Mouse (Mus musculus) stomach, postnatal 0 days (tissue): Measurements from ENCODE around the gene Lrrc9.

Experiments
- CTCF ChIP-seq: IDR thresholded peaks from 2 replicates; pipeline ENCODE4 v1.5.1; 2016; ENCODE audit warnings: antibody characterized with exemption, low read depth, mild to moderate bottlenecking, moderate library complexity
- EP300 ChIP-seq: optimal IDR thresholded peaks from 2 replicates; pipeline ENCODE3; 2016; ENCODE audit warnings: antibody characterized with exemption

DNA sequence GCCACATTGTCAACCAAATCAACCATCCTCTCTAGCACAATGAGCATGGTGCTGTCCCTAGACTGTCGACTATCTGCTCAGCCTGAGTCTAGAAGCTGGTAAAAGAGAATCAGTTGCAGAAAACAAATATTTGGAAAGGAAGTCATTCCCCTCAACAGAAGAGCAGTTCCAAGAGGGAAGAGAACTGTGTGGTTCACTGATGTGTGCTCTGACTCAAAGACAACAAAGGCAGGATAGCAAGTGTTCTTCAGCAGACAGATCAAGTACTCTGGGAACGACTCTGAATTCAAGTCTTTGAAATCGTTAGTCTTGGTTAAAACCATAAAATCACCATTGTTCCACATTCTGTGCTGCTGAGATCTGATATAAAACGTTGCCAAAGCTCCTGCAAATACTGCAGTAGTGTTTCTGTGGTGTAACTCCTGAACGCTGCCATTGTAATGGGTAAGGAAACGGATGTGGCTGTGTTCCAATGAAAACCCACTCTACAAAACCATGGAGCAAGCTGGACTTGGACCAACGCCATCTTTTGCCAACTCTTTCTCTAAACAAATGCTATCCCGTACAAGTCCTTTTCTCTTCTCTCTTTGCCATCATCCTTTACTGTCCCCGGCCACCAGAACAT is 8.3 kb upstream of the Lrrc9 start:
- no peak for TF ChIP-seq EP300
- no peak for TF ChIP-seq CTCF
